Mouse (Mus musculus) cerebellum, adult 18-20 months (tissue): ENCODE measurements around the gene Cyth3.
A peak's percentile ranks its signal among the peaks of the same experiment; 100 is the strongest.

ENCODE experiments used
- DNase-seq, 2 experiments: peaks; one replicate each; pipeline ENCODE4 v3.0.0; 2021

Cyth3 gene

DNA sequence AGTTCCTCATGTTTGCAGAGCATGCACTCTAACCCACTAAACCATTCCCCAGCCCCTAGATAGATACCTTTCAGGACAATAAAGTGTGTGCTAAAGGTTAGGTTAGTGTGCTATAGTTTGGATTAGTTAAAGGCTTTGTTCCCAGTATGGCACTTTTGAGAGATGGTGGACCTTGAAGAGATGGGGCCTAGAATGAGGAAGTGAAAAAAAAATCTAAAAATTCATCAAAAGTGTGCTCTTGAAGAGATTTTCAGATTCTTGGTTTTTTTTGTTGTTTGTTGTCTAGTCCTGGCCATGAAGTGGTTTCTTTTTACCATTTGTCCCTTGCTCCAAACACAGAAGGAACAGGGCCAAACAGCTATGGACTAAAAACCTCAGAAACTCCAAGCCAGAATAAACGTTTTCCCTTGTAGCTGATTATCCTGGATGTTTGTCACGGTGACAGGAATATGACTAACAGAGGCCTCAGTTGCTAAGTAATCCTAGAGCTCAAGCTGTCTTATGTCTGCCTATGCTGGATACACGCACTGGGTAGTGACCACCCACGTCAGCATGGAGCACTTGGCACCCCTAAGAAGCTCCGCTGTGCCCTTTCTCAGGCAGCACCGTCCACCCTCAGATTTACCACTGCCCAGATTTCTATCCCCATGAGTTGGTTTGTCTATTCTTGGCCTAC, 48.6 kb downstream of the Cyth3 start:
- no peak for DNase-seq

GRCm38 (mm10) chr5:143674576-143674975, 52.3 kb downstream of the Cyth3 start:
- no peak for DNase-seq

- DNase-seq = no peak
Measured at GRCm38 (mm10) chr5:143676218-143676985, 54.2 kb downstream of the Cyth3 start.

DNA sequence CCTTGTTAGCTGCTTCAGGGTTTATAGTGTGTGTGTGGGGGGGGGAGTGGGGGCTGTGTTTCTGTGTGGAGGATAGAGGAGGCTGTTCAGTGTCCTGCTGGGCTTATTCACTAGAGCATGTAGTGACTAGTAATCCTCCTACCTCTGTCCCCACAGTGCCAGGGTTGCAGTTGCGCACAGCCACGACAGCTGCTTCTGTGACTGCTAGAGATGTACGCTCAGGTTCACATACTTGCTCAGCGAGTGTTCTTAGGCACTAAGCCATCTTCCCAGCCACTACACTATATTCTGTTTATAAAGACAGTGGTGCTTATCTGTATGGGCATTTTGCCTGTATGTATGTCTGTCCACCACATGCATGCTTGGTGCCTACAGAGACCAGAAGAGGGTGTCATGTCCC, 55.1 kb downstream of the Cyth3 start:
- no peak for DNase-seq

DNA sequence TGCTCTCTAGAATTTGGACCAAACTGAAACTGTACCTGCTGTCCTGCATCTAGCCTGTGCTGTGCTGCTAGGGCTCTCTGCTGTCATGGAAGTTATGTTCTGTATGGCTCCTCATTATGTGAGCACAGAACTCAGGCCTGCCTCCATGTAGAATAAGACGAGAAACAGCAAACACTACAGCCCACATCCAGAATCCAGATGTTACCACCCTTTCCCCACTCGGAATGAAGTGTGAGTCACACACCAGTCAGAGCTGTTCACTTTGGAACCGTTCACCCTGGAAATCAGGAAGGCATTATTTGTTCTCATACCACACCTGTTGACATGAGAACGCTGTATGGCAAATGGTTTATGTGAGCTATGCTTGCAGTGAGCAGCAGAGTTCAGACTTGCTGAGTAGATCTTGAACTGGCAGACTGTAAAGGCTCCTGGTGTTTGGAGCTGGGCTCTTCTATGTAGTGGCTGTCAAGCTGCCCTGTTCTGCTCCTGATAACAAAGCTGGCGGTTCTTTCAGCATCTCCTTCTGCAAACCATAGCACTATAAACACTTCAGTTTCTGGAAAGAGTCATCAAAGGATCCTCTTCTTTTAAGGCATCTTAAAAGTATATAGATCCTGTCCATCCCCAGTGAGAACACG, 56.5 kb downstream of the Cyth3 start:
- no peak for DNase-seq

DNA sequence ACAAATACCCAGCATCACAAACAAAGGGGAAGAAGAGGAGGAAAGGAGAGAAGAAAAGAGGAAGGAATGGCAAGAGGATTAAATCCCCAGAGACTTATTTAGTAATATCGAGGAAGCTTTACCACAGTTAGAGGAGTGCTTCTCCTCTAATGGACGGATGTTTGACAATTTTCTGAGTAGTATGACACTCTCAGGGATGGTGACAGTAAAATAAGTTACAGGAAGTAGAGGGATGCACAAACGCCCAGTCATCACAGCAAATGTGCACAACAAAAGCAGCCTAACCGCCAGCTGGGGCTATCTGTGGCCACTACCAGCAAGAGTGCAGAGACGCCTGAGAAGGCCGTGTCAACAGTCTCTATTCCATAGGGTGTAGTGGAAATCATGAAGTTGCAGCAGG, 57.4 kb downstream of the Cyth3 start:
- DNase-seq = no peak

- no peak for DNase-seq
Measured at GRCm38 (mm10) chr5:143683696-143684095, 61.4 kb downstream of the Cyth3 start.

- no peak for DNase-seq
Measured at GRCm38 (mm10) chr5:143684911-143685390, 62.7 kb downstream of the Cyth3 start.

- no peak for DNase-seq
Measured at GRCm38 (mm10) chr5:143686456-143686855, 64.2 kb downstream of the Cyth3 start.

DNA sequence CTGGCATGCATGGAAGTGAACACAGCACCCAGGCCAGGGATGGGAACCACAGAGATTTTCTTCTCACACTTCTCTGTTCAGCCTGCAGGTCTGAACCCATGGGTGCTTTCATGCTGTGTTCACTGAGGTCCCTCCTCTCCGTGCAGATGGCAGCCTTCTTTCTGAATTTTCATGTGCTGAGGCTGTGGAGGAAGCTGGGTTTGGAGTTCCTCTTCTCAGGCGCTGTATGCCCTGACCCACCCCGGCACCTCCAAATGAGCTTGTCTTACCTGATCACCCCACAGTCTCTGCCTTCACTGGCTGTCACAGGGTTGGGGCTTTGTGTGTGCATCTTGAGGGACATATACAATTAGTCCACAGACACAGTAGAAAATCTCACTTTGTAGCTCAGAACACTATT, 65.3 kb downstream of the Cyth3 start:
- no peak for DNase-seq

DNA sequence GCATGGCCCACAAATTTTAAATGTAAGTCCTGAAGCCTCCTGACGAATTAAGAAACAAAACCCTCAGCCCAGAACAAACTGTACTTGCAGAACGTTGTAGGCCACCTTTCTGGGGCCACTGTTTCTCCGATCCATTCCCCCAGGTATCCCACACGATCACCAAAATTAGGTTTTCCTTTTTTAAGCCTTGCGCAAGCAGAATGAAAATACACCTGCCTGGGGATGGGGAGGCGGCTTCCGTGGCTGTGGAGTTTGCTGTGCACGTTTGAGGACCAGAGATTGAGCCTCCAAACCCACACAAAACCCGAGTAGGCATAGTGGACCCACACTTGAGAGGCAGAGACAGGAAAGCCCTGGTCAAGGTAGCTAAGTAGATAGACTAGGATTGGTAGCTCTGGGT, 68.1 kb downstream of the Cyth3 start:
- no peak for DNase-seq

- DNase-seq = no peak
Measured at GRCm38 (mm10) chr5:143690926-143691325, 68.7 kb downstream of the Cyth3 start.

GRCm38 (mm10) chr5:143696323-143696722, 74.1 kb downstream of the Cyth3 start:
- DNase-seq = no peak

- DNase-seq = no peak
Measured at GRCm38 (mm10) chr5:143698454-143698853, 76.2 kb downstream of the Cyth3 start.

DNA sequence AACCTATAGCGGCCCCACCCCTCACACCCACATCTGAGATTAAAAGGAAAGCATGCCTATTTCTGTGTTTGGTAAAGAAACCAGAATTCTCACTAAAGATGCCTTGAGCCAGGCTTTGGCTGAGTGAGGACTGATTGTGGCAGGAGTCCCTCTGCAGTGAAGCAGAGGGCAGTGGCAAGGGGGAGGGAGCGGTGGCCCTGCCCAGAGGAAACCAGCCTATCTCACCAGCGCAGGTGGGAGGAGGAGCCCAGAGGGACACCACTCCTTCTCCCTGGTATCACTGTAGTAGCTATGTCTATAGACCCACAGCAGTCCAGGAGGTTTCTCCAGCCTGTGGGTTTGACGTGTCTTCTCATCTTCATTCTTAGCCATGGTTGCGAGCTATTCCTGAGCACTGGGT, 78.0 kb downstream of the Cyth3 start:
- no peak for DNase-seq

DNA sequence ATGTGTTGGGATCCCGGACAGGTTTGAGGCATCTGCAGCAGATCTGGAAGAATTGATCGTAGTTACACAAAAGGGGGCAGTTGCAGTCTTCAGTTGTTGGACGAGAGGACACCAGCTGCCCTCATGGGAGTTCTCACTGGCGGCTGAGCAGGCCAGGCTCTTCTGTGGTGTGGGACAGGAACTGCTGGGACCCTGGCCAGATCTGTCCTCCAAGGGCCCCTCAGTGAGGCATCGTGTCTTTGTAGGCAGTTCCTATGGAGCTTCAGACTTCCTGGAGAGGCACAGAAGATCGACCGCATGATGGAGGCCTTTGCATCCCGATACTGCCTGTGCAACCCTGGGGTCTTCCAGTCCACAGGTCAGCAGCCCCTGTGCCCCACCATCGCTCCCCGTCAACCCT, 78.8 kb downstream of the Cyth3 start:
- DNase-seq = no peak

DNA sequence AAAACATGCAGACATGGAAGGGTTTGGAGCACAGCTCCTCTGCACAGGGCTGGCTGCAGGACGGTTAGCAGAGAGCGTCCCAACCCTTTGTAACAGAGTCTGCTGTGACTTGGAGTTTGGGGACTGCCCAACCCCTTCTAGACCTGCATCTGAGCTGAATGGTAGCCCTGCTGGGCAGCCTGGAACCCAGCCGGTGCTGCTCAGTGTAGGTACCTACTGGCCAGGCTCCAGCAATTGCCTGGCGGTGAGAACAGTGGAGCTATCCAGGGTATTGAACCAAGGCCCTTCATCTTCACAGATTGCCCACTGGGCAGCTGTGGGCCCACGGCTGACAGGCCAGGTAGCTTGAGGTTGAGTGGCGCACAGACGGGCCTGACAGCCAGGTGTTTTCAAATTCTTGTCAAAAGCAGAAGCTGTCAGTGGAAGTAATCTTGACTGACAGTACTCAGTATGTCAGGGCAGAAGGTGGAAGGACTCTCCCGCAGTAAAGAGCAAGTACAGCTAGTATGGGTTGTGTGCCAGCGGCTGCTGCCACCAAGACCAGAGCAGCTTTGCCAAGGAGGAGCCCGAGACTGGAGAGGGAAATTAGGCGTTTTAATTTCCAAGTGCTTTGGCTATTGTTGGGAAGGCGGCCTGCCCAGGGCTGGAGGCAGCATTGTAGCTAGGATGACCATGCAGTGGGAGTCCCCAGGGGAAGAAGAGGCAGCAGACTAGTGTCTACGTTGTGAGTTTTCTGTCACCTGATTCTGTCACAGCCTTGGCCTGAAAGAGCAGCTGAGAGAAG, 82.8 kb downstream of the Cyth3 start:
- peak; percentile 67 to 70 for DNase-seq

- DNase-seq = no peak
Measured at GRCm38 (mm10) chr5:143705659-143705982, 83.4 kb downstream of the Cyth3 start.

DNA sequence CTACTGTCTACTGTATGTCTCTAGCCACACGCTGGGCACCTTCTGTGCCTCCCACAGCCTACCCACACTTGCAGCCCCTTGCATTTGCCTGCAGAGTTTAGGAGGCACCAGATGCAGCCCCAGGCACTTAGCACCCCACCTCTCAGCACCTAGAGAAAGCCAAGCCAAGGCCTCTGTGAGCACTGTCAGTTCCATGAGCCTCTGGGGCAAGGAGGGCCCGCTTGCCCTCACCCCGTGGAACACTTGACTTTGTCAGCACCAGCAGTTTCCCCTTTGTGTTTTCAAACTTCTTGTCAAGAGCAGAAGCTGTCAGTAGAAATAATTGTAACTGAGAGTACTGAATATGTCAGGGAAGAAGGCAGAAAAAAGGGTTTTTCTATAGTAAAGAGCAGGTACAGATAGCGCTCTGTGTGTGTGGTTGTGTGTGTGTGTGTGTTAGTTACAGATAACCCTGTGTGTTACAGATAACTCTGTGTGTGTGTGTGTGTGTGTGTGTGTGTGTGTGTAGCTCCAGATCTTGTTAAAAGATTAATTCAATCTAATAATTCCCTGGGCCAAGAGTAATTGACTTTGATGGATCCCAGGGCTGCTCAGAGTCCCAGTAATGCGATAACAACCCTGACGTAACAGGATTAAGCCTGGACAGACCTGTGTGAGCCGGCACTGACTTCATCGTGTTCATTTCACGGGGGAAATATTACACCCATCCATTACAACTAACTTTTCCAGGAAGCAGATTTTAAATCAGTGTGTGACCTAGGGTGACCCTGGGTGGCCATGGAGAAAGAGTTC, 84.0 kb downstream of the Cyth3 start:
- no peak for DNase-seq

DNA sequence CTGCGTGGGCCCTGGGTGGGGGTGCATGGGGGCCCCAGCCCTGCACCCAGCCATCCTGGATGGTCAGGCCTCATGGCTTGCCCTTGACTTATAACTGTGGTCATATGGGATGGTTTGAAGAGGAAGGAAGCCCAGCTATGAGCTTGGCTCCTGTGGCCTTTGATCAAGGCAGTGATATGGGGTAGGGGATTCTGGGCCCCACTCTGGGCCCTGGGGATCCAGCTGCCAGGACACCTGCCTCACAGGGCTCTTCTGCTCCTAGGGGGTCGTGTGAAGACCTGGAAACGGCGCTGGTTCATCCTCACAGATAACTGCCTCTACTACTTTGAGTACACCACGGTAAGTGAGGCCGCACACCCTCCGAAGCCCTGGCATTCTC, 84.6 kb downstream of the Cyth3 start:
- no peak for DNase-seq

- peak; percentile 52 to 69 for DNase-seq
Measured at GRCm38 (mm10) chr5:143711326-143711725, 89.1 kb downstream of the Cyth3 start.

GRCm38 (mm10) chr5:143712011-143712800, 90.0 kb downstream of the Cyth3 start:
- no peak for DNase-seq
